Mouse (Mus musculus) spleen, adult 2 months (tissue): ENCODE measurements around the gene Samd4b.
"Not testable (repeated sequence)": the region's sequence is repeated elsewhere in the genome, so short reads cannot be mapped to it uniquely, and the experiment has no call there.

Experiments
- CTCF ChIP-seq: fragments of 200-500 bp; IDR thresholded peaks from 2 replicates; pipeline ENCODE4 v1.5.1; 2011; ENCODE audit warnings: mild to moderate bottlenecking, inconsistent platforms; ENCODE audit not compliant: insufficient read depth, insufficient read length, insufficient replicate concordance; ENCODE audit errors: extremely low read depth
- POLR2A ChIP-seq: fragments of 200-500 bp; IDR thresholded peaks from 2 replicates; pipeline ENCODE4 v1.6.1; 2011; ENCODE audit warnings: low read depth, low read length, inconsistent platforms

- not testable (repeated sequence) for TF ChIP-seq POLR2A, CTCF
Observed at GRCm38 (mm10) chr7:28603788-28604187, 5.8 kb upstream of the Samd4b start.
